8 mouse cellular contexts compared by ENCODE assay signal in the genomic region with DNA sequence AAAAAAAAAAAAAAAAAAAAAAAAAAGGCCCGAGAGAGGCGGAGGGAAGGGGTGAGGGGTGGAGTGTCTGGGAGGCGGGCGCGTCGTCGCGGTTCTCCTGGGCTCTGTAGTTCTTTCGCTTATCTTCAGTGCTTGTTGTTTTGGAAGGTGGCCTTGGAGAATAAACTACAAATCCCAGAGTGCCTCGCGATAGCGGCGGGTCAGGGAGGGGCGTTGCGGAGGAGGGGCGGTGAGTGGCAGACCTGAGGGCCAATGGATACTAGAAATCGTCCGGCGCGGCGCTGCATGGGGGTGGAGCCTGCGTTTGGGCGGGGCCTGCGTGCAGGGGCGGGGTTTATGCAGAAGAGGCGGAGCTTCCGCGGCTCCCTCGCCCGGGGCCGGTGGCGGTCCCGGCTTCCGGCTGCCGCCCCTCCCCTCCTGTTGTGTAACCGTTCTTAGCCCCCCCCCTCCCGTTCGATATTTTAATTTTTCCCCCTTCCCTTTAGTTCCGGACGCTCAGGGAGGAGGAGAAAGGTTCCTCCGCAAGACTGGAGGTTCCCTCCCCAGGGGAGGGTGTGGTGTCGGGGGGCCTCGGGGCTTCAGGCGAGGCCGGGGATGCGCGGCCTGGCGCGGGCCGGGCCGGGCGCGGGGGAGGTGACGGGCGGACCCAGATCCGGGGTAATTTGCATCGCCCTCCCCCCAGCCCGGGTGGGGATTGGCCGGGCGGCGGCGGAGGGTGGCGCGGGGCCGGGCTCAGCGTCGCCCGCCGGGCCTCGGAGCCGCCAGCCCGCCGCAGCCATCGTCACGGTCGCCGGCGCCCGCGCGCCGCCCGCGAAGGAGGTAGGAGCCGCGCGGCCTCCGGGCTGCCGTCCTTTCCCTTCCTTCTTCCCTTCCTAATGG. TPM values are rescaled to one million over a fixed set of nuclear protein-coding genes. Genes with fewer than 3 reads are reported as not detected.
DNase-seq lines count a peak whose midpoint lies in the region; ATAC-seq and TF ChIP-seq lines count a peak whose summit lies in the region.

No protein-coding gene starts in this region.

- peak overlapping the region; percentile 87 for H3K9ac ChIP-seq in heart, embryonic 11.5 days (ENCODE audit: low read depth, low read length)
- peak overlapping the region; percentile 91 for H3K9ac ChIP-seq in kidney, embryonic 16.5 days (replicated peaks; ENCODE audit: low read length)
- peak overlapping the region; percentile 84 for H3K9ac ChIP-seq in liver, adult 2 months (ENCODE audit: low read depth, low read length)

- H3K36me3 ChIP-seq in heart, embryonic 11.5 days (ENCODE audit: control insufficient read depth, insufficient read depth, low read length): no peaks in the 10 kb centered on the region
- H3K36me3 ChIP-seq in kidney, embryonic 16.5 days (ENCODE audit: insufficient read depth, low read length): no peaks in the 10 kb centered on the region
- H3K36me3 ChIP-seq in liver, adult 2 months (ENCODE audit: control insufficient read depth, insufficient read depth, low read length): no peaks in the 10 kb centered on the region
- H3K36me3 ChIP-seq in myocyte (ENCODE audit: control insufficient read depth, insufficient read depth): no peaks in the 10 kb centered on the region
- 0 out of 2 replicates have a peak, but pooled peaks cover 3% of the 10 kb centered on the region for H3K36me3 ChIP-seq in splenic B cell, adult 2 months (ENCODE audit: control insufficient read depth, insufficient read depth, low read length, poor library complexity, severe bottlenecking)

- peak overlapping the region; percentile 94 for H3K27ac ChIP-seq in heart, embryonic 11.5 days (ENCODE audit: low read depth, low read length)
- peak overlapping the region; percentile 96 for H3K27ac ChIP-seq in kidney, embryonic 16.5 days (ENCODE audit: low read length)
- H3K27ac ChIP-seq in liver, adult 2 months (replicated peaks; ENCODE audit: insufficient read depth, low read depth, low read length): peak overlapping the region; percentile 93

- peaks cover 15% of the 10 kb centered on the region for H3K27me3 ChIP-seq in heart, embryonic 11.5 days (ENCODE audit: control insufficient read depth, insufficient read depth, low read length)
- H3K27me3 ChIP-seq in kidney, embryonic 16.5 days (ENCODE audit: insufficient read depth, low read length): no peaks in the 10 kb centered on the region; the same call in 1 of the 2 replicates
- no peaks in the 10 kb centered on the region for H3K27me3 ChIP-seq in liver, adult 2 months (ENCODE audit: control insufficient read depth, insufficient read depth, low read length)
- no peaks in the 10 kb centered on the region for H3K27me3 ChIP-seq in myocyte (ENCODE audit: control insufficient read depth, insufficient read depth, insufficient read length)
- no peaks in the 10 kb centered on the region for H3K27me3 ChIP-seq in splenic B cell, adult 2 months (ENCODE audit: control insufficient read depth, insufficient read depth, low read length, poor library complexity, severe bottlenecking)

- TF ChIP-seq CTCF in liver, adult 2 months (IDR thresholded peaks at IDR 0.05; ENCODE audit: low read depth, low read length): no peak

- H3K9me3 ChIP-seq in heart, embryonic 11.5 days (replicated peaks; ENCODE audit: control insufficient read depth, low read length): no peaks in the 10 kb centered on the region
- H3K9me3 ChIP-seq in kidney, embryonic 16.5 days (ENCODE audit: low read length): no peaks in the 10 kb centered on the region

- peak overlapping the region; percentile 68 for H3K4me3 ChIP-seq in heart, embryonic 11.5 days (ENCODE audit: low read depth, low read length)
- H3K4me3 ChIP-seq in kidney, embryonic 16.5 days (ENCODE audit: low read length): peak overlapping the region; percentile 77
- H3K4me3 ChIP-seq in liver, adult 2 months (ENCODE audit: insufficient read depth, low read depth, low read length): peak overlapping the region; percentile 97
- peak overlapping the region; percentile 94 for H3K4me3 ChIP-seq in myocyte

- DNase-seq in B cell, adult 2 months: peak; percentile 100
- DNase-seq in brain, adult 2 months (ENCODE audit: low read depth, low spot score): peak; percentile 100
- DNase-seq in liver, adult 2 months (ENCODE audit: extremely low read depth, low read depth, low spot score): peak; percentile 95
- peak; percentile 99 for DNase-seq in splenic B cell, adult 2 months (ENCODE audit: low read depth, low spot score)

- peaks cover 40% of the 10 kb centered on the region for H3K4me1 ChIP-seq in heart, embryonic 11.5 days (ENCODE audit: control insufficient read depth, insufficient read depth, low read length)
- peaks cover 57% of the 10 kb centered on the region for H3K4me1 ChIP-seq in kidney, embryonic 16.5 days (ENCODE audit: insufficient read depth, low read length)
- peaks cover 22% of the 10 kb centered on the region for H3K4me1 ChIP-seq in liver, adult 2 months (ENCODE audit: control insufficient read depth, insufficient read depth, low read length)

- peaks cover 47% of the 10 kb centered on the region for H3K79me2 ChIP-seq in liver, adult 2 months (ENCODE audit: control insufficient read depth, insufficient read depth, low read length)
- H3K79me2 ChIP-seq in myocyte (ENCODE audit: control insufficient read depth, insufficient read depth): peaks cover 47% of the 10 kb centered on the region

- WGBS in heart, embryonic 11.5 days (ENCODE audit: insufficient replicate concordance): under 1% methylated on average over 84 of the region's 89 CpGs
- under 1% methylated on average over 68 of the region's 89 CpGs for WGBS in kidney, embryonic 16.5 days
- WGBS in liver, adult 2 months: under 1% methylated on average over 85 of the region's 89 CpGs

- peak; percentile 75 for ATAC-seq in erythroblast, adult 5-6 weeks (replicated peaks; ENCODE audit: low FRiP score, poor library complexity, severe bottlenecking)
- peak; percentile 87 for ATAC-seq in heart, embryonic 11.5 days (replicated peaks; ENCODE audit: insufficient number of reproducible peaks, low FRiP score, low TSS enrichment)
- ATAC-seq in kidney, embryonic 16.5 days (ENCODE audit: low FRiP score, low TSS enrichment): peak; percentile 92

- peak overlapping the region; percentile 96 for H3K4me2 ChIP-seq in heart, embryonic 11.5 days
- peak overlapping the region; percentile 89 for H3K4me2 ChIP-seq in kidney, embryonic 16.5 days (replicated peaks; ENCODE audit: low read depth, low read length)
- peak overlapping the region; percentile 89 for H3K4me2 ChIP-seq in myocyte (ENCODE audit: low read depth)

- peak; percentile 50; the same call in 1 of the 2 replicates for TF ChIP-seq POLR2A in liver, adult 2 months (IDR thresholded peaks at IDR 0.05; ENCODE audit: extremely low read depth, insufficient read depth, low read length)
- peak; percentile 82 for TF ChIP-seq POLR2A in myocyte (IDR thresholded peaks at IDR 0.05; ENCODE audit: insufficient read length, low read depth)

- peak overlapping the region; percentile 73 for H3ac ChIP-seq in myocyte (ENCODE audit: control insufficient read depth, insufficient read length)

TF ChIP-seq in myocyte, 11 proteins besides CTCF, POLR2A, EP300 and RAD21 (continues in another document):
- TF ChIP-seq TCF3 (IDR thresholded peaks at IDR 0.05; ENCODE audit: insufficient read length, low read depth) (no peak), POLR2AphosphoS2 (IDR thresholded peaks at IDR 0.05; ENCODE audit: insufficient read length, low read depth) (peak; percentile 74)

RNA-seq across cellular contexts. Expression of gene Zbtb7a, which starts 2.5 kb away (rescaled TPM):
- 11.5 and 13.2 TPM in 2 replicates for total RNA-seq in erythroblast, adult 5-6 weeks (2015; ENCODE audit: low replicate concordance)
- 10.1 and 14.2 TPM in 2 replicates for total RNA-seq in erythroblast, adult 5-6 weeks (2017; ENCODE audit: low replicate concordance)
- polyA plus RNA-seq in heart, embryonic 11.5 days (2014; fragmentation: Nextera tagmentation; extraction: Ambion mirVana): 10.6 and 10.8 TPM in 2 replicates
- 24.4 and 25.2 TPM in 2 replicates for polyA plus RNA-seq in kidney, embryonic 16.5 days (2015; fragmentation: Nextera tagmentation; extraction: Ambion mirVana)
- total RNA-seq in liver, adult 2 months (2014; rRNA removed): 10.0 and 14.2 TPM in 2 replicates
- polyA plus RNA-seq in liver, adult 2 months (2012; rRNA removed): 28.6 and 34.0 TPM in 2 replicates
- 26.1 TPM for polyA plus RNA-seq in myocyte (2012; fragmentation: generic; extraction: Trizol)

RNA-seq across cellular contexts. Expression of gene Pias4, which starts 30.2 kb away (rescaled TPM):
- 4.4 and 11.3 TPM in 2 replicates for total RNA-seq in erythroblast, adult 5-6 weeks (2015; ENCODE audit: low replicate concordance)
- 12.3 and 19.3 TPM in 2 replicates for total RNA-seq in erythroblast, adult 5-6 weeks (2017; ENCODE audit: low replicate concordance)
- polyA plus RNA-seq in heart, embryonic 11.5 days (2014; fragmentation: Nextera tagmentation; extraction: Ambion mirVana): 39.4 and 39.7 TPM in 2 replicates
- polyA plus RNA-seq in kidney, embryonic 16.5 days (2015; fragmentation: Nextera tagmentation; extraction: Ambion mirVana): 51.0 and 56.2 TPM in 2 replicates
- 8.9 and 10.1 TPM in 2 replicates for total RNA-seq in liver, adult 2 months (2014; rRNA removed)
- 17.8 and 22.7 TPM in 2 replicates for polyA plus RNA-seq in liver, adult 2 months (2012; rRNA removed)
- polyA plus RNA-seq in myocyte (2012; fragmentation: generic; extraction: Trizol): 43.2 TPM

RNA-seq across cellular contexts. Expression of gene Map2k2, which starts 31.8 kb away (rescaled TPM):
- 22.2 and 31.5 TPM in 2 replicates for total RNA-seq in erythroblast, adult 5-6 weeks (2015; ENCODE audit: low replicate concordance)
- total RNA-seq in erythroblast, adult 5-6 weeks (2017; ENCODE audit: low replicate concordance): 34.2 and 49.9 TPM in 2 replicates
- polyA plus RNA-seq in heart, embryonic 11.5 days (2014; fragmentation: Nextera tagmentation; extraction: Ambion mirVana): 153 and 154 TPM in 2 replicates
- 195 and 207 TPM in 2 replicates for polyA plus RNA-seq in kidney, embryonic 16.5 days (2015; fragmentation: Nextera tagmentation; extraction: Ambion mirVana)
- 46.6 and 61.1 TPM in 2 replicates for total RNA-seq in liver, adult 2 months (2014; rRNA removed)
- polyA plus RNA-seq in liver, adult 2 months (2012; rRNA removed): 192 and 231 TPM in 2 replicates
- 126 TPM for polyA plus RNA-seq in myocyte (2012; fragmentation: generic; extraction: Trizol)

RNA-seq across cellular contexts. Expression of gene Creb3l3, which starts 38.8 kb away (rescaled TPM):
- not detected in 2 replicates for total RNA-seq in erythroblast, adult 5-6 weeks (2015; ENCODE audit: low replicate concordance)
- not detected in 2 replicates for total RNA-seq in erythroblast, adult 5-6 weeks (2017; ENCODE audit: low replicate concordance)
- polyA plus RNA-seq in heart, embryonic 11.5 days (2014; fragmentation: Nextera tagmentation; extraction: Ambion mirVana): 0.37 and 1.0 TPM in 2 replicates
- 0.24 and 0.29 TPM in 2 replicates for polyA plus RNA-seq in kidney, embryonic 16.5 days (2015; fragmentation: Nextera tagmentation; extraction: Ambion mirVana)
- 190 and 205 TPM in 2 replicates for total RNA-seq in liver, adult 2 months (2014; rRNA removed)
- polyA plus RNA-seq in liver, adult 2 months (2012; rRNA removed): 287 and 308 TPM in 2 replicates
- 0.14 TPM for polyA plus RNA-seq in myocyte (2012; fragmentation: generic; extraction: Trizol)

RNA-seq across cellular contexts. Expression of gene Eef2, which starts 38.9 kb away (rescaled TPM):
- 227 and 267 TPM in 2 replicates for total RNA-seq in erythroblast, adult 5-6 weeks (2015; ENCODE audit: low replicate concordance)
- 388 and 458 TPM in 2 replicates for total RNA-seq in erythroblast, adult 5-6 weeks (2017; ENCODE audit: low replicate concordance)
- 313 and 338 TPM in 2 replicates for polyA plus RNA-seq in heart, embryonic 11.5 days (2014; fragmentation: Nextera tagmentation; extraction: Ambion mirVana)
- polyA plus RNA-seq in kidney, embryonic 16.5 days (2015; fragmentation: Nextera tagmentation; extraction: Ambion mirVana): 663 and 672 TPM in 2 replicates
- 812 and 946 TPM in 2 replicates for total RNA-seq in liver, adult 2 months (2014; rRNA removed)
- polyA plus RNA-seq in liver, adult 2 months (2012; rRNA removed): 1,151 and 1,204 TPM in 2 replicates
- polyA plus RNA-seq in myocyte (2012; fragmentation: generic; extraction: Trizol): 3,891 TPM

Comparison
In these comparisons a context has a peak if more than half of its experiments do, and no peak if none do; other contexts are left out.
1. Peak in every context shown above with its lines: DNase-seq, ATAC-seq, H3K4me3 ChIP-seq and H3K27ac ChIP-seq.